ENCODE assay signal across 8 mouse cellular contexts in the genomic region with DNA sequence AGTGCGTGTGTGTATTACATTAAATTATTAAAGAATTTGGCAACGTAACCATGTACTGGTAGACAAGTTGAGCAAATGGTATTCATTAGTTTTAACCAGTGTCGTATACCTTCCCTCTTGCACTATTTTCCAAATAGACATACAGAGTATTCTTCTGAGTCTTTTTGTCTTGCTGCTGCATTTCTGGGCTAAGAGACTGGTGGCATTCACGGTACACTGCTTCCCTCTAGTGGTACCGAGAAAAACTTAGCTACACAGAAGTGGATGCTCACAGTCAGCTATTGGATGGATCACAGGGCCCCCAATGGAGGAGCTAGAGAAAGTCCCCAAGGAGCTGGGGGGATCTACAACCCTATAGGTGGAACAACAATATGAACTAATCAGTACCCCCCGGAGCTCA.
DNase-seq lines count a peak whose midpoint lies in the region; ATAC-seq and TF ChIP-seq lines count a peak whose summit lies in the region.
"Not testable (repeated sequence)": the region's sequence is repeated elsewhere in the genome, so short reads cannot be mapped to it uniquely, and the experiment has no call there.

No protein-coding gene starts in this region.

- TF ChIP-seq CTCF in liver, embryonic 14.5 days (IDR thresholded peaks at IDR 0.05; ENCODE audit: low read depth) = peak; percentile 46; the same call in 1 of the 2 replicates

- not testable (repeated sequence) for H3K27me3 ChIP-seq in forebrain, embryonic 16.5 days (replicated peaks; ENCODE audit: control insufficient read depth, insufficient read depth, low read length); hindbrain, embryonic 11.5 days (ENCODE audit: control insufficient read depth, insufficient read depth, low read length); liver, embryonic 14.5 days (ENCODE audit: control insufficient read depth, insufficient read depth, low read length); neural tube, embryonic 12.5 days (replicated peaks)

- DNase-seq in R1 (ENCODE audit: low read depth, low spot score) = peak; percentile 43
- peak; percentile 59 to 70 for DNase-seq in cerebellum, postnatal 10 days
- DNase-seq in hindbrain, embryonic 11.5 days (ENCODE audit: low spot score) = peak; percentile 65
- peak; percentile 32 for DNase-seq in layer of hippocampus, adult 11-12 months (ENCODE audit: low spot score)
- peak in 1 of 3 experiments; percentile 2 for DNase-seq in liver, embryonic 14.5 days (ENCODE audit: low read depth in 3 of 3, low spot score in 3 of 3)
- peak; percentile 3 for DNase-seq in yolk sac, embryonic 10.5 days (ENCODE audit: low spot score)

- not testable (repeated sequence) for H3K4me2 ChIP-seq in forebrain, embryonic 16.5 days (ENCODE audit: low read length); hindbrain, embryonic 11.5 days (replicated peaks; ENCODE audit: low read depth, low read length); liver, embryonic 14.5 days (ENCODE audit: low read depth); neural tube, embryonic 12.5 days (replicated peaks)

- H3K4me3 ChIP-seq in forebrain, embryonic 16.5 days (replicated peaks; ENCODE audit: low read length); hindbrain, embryonic 11.5 days (ENCODE audit: low read depth, low read length); liver, embryonic 14.5 days (ENCODE audit: insufficient read depth in 1 of 2, low read depth in 2 of 2, low read length in 2 of 2); neural tube, embryonic 12.5 days: not testable (repeated sequence)

- H3K27ac ChIP-seq in forebrain, embryonic 16.5 days (ENCODE audit: low read length); hindbrain, embryonic 11.5 days (ENCODE audit: low read depth, low read length); liver, embryonic 14.5 days; neural tube, embryonic 12.5 days: not testable (repeated sequence)

- H3K9ac ChIP-seq in forebrain, embryonic 16.5 days (replicated peaks; ENCODE audit: low read depth, low read length); hindbrain, embryonic 11.5 days (ENCODE audit: low read depth, low read length); liver, embryonic 14.5 days (replicated peaks); neural tube, embryonic 12.5 days: not testable (repeated sequence)

- not testable (repeated sequence) for H3K9me3 ChIP-seq in forebrain, embryonic 16.5 days (ENCODE audit: control insufficient read depth, low read length); hindbrain, embryonic 11.5 days (ENCODE audit: control insufficient read depth, low read length); liver, embryonic 14.5 days (ENCODE audit: control insufficient read depth, low read length); neural tube, embryonic 12.5 days

- H3K4me1 ChIP-seq in forebrain, embryonic 16.5 days (replicated peaks; ENCODE audit: control insufficient read depth, insufficient read depth, low read length); hindbrain, embryonic 11.5 days (replicated peaks; ENCODE audit: control insufficient read depth, insufficient read depth, low read length); liver, embryonic 14.5 days (replicated peaks; ENCODE audit: control insufficient read depth in 2 of 2, insufficient read depth in 2 of 2, low read length in 1 of 2); neural tube, embryonic 12.5 days: not testable (repeated sequence)

- TF ChIP-seq EP300 in liver, embryonic 14.5 days (IDR thresholded peaks at IDR 0.05; ENCODE audit: low read depth) = not testable (repeated sequence)

- not testable (repeated sequence) for H3K36me3 ChIP-seq in forebrain, embryonic 16.5 days (ENCODE audit: control insufficient read depth, insufficient read depth); hindbrain, embryonic 11.5 days (ENCODE audit: control insufficient read depth, insufficient read depth, low read length); liver, embryonic 14.5 days (replicated peaks; ENCODE audit: control insufficient read depth, insufficient read depth, low read depth); neural tube, embryonic 12.5 days

- 34% methylated on average over 6 of the region's 6 CpGs for WGBS in forebrain, embryonic 16.5 days
- 37% methylated on average over 6 of the region's 6 CpGs for WGBS in hindbrain, embryonic 11.5 days
- WGBS in liver, embryonic 14.5 days (ENCODE audit: insufficient replicate concordance) = 32% methylated on average over 6 of the region's 6 CpGs
- 38% methylated on average over 6 of the region's 6 CpGs for WGBS in neural tube, embryonic 12.5 days

- peak; percentile 94 for ATAC-seq in forebrain, embryonic 16.5 days
- ATAC-seq in hindbrain, embryonic 11.5 days (ENCODE audit: low FRiP score) = peak; percentile 73
- not testable (repeated sequence) for ATAC-seq in liver, embryonic 14.5 days (ENCODE audit: insufficient read depth)
- peak; percentile 77; the same call in 1 of the 2 replicates for ATAC-seq in neural tube, embryonic 12.5 days (ENCODE audit: low FRiP score, low read depth)
